Mouse (Mus musculus) splenic B cell, adult 2 months (primary cell): ENCODE measurements around the gene Caml.

ENCODE experiments used
- DNase-seq: peaks from one replicate; pipeline ENCODE4 v3.0.0-alpha.2; 2011; ENCODE audit warnings: low read depth, low spot score
- H3K27me3 ChIP-seq: 2 replicates; pipeline ENCODE4 v1.6.1; 2012; ENCODE audit warnings: mild to moderate bottlenecking, low read length, moderate library complexity, mixed read lengths; ENCODE audit not compliant: control insufficient read depth, poor library complexity, insufficient read depth, severe bottlenecking
- H3K36me3 ChIP-seq: 2 replicates; pipeline ENCODE4 v1.6.1; 2012; ENCODE audit warnings: mild to moderate bottlenecking, low read length, moderate library complexity, mixed read lengths; ENCODE audit not compliant: control insufficient read depth, poor library complexity, insufficient read depth, severe bottlenecking

Gene Caml

DNA sequence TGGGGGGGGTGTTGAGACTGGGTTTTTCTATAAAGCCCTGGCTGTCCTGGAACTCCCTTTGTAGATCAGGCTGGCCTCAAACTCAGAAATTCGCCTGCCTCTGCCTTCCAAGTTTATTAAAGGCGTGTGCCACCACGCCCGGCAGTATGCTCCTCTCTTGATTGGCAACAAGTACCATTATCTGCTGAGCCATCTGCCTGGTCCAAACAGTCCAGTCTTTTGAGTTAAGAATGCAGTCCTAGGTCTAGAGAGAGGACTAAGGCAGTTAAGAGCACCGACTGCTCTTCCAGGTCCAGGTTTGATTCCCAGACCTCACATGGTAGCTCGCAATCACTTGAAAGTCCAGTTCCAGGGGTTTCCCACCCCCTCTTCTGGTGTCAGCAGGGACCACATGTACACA is 28.2 kb downstream of the Caml start:
- H3K36me3 ChIP-seq, result peaks cover 52% of the 10 kb centered on the region
- no peak for DNase-seq
- no peaks in the 10 kb centered on the region for H3K27me3 ChIP-seq

DNA sequence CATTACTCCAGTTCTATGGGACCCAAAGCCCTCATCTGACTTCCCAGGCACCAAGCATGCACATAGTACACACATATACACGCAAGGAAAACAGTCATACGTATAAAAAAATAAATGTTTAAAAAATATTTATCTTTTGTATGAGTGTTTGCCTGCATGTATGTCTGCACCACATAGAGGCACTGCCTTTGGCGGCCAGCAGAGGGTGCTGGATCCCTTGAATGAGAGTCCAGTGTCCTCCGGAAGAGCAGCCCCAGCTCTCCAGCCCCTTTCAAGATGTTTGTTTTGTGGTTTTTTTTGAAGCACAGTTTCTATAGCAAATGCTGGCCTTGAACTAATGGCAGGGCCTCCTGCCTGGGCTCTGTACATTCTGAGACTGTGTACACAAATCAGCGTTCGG is 45.7 kb downstream of the Caml start:
- H3K27me3 ChIP-seq, result no peaks in the 10 kb centered on the region
- DNase-seq, result peak; percentile 52

DNA sequence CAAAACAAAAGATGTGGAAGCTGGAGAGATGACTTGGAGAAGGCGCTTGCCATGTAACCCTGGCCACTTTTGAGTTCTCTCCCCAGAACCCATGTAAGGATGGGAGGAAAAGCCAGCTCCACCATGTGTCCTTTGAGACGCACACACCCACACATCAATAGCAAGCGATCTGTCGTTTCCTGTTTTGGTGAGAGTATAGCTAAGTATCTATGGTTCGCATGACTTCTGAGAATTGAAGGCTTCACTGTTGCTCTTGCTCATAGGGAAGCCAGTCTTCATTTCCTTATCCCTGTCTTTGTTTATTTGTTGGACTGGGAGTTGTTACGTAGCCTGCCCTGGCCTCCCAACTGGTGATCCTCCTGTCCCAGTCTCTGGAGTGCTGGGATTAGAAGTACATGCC is 49.9 kb downstream of the Caml start:
- no peak for DNase-seq
- H3K27me3 ChIP-seq, result no peaks in the 10 kb centered on the region

More for the DNA sequence above, 45.7 kb downstream of the Caml start:
- H3K36me3 ChIP-seq, result peaks cover 17% of the 10 kb centered on the region

DNA sequence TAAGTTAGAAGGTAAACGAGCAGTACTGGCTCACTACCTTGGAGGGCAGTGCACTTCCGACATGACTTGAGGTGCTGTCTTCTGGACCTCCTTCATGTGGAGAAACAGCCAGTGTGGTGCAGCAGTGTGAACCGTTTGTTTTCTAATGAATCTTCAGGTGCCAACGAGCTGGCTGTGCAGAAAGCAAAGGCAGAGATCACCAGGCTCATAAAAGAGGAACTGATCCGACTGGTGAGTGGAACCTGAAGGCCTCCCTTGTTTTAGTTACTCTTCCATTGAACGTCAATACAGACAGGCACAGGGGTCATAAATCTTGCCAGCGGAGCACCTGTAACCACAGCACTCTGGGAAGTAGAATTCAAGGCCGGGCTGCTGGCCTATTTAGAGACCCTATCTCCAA is 54.6 kb downstream of the Caml start:
- Histone ChIP-seq H3K36me3 (peaks cover 16% of the 10 kb centered on the region), H3K27me3 (no peaks in the 10 kb centered on the region)
- DNase-seq, result peak; percentile 44

More for the DNA sequence above, 49.9 kb downstream of the Caml start:
- peaks cover 18% of the 10 kb centered on the region for H3K36me3 ChIP-seq
